Mouse (Mus musculus) heart, adult 18-20 months (tissue): ENCODE data around the gene Gm9045. TPM values are rescaled to one million over a fixed set of nuclear protein-coding genes. Genes with fewer than 3 reads are reported as not detected.
A peak's percentile ranks its signal among the peaks of the same experiment; 100 is the strongest.
"Not testable (repeated sequence)": the region's sequence is repeated elsewhere in the genome, so short reads cannot be mapped to it uniquely, and the experiment has no call there.

Source experiments
- DNase-seq, 2 experiments: peaks; one replicate each; pipeline ENCODE4 v3.0.0; 2021 to 2022; ENCODE audit warnings: mixed read lengths in 1 of 2
- long read RNA-seq, 2 experiments: library from polyadenylated mRNA; stranded (forward); transcript quantifications; one replicate each; pipeline ENCODE4 v2.0.0; 2021
- total RNA-seq, 2 experiments: library from RNA; stranded (reverse); gene quantifications; 2 replicates each; pipeline ENCODE4 v1.2.3; 2021

Gene Gm9045
- not detected for total RNA-seq
- long read RNA-seq, experiment 1: 0 reads
- long read RNA-seq, experiment 2: 0 reads

DNA sequence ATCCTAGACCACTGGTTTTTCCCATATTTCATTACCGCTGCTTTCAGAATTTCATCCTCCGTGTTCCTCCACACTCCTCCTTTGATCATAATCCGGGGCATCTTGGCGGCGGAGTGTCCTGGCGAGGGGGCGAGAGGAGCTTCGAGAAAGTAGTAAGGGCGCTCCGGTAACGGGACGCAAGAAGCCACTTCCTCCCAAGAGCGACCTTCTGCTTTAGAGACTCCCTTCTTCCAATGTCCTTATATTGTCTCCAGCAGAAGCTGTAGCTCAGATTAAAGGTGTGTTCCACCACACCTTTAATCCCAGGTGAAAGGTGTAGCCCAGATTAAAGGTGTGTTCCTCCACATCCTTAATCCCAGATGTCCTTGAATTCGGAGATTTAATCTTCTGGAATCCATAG, at the start of gene Gm9045:
Gene Gm9045, minus strand, starts transcription at position 101 of the 400 bp plus-strand sequence.
- DNase-seq: not testable (repeated sequence)

DNA sequence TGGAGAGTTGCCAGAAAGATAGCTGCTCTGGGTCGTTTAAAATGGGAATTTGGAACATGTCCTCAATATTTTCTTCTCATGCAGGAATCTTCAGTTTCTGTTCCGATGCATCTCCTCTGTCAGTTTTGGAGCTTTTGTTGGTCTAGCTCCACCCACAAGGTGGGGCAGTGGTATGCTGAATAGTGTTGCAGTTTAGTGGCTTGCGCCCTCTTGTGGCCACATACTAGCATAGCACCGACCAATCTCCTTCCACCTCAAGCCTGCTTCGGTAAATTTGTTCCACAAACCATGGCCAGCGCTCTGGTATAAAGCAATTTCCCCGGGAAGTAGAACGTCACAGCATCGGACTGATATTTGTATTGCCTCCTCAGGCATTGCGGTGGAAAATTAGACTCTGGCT, 32.8 kb upstream of the Gm9045 start:
- peak; percentile 75 to 80 for DNase-seq

DNA sequence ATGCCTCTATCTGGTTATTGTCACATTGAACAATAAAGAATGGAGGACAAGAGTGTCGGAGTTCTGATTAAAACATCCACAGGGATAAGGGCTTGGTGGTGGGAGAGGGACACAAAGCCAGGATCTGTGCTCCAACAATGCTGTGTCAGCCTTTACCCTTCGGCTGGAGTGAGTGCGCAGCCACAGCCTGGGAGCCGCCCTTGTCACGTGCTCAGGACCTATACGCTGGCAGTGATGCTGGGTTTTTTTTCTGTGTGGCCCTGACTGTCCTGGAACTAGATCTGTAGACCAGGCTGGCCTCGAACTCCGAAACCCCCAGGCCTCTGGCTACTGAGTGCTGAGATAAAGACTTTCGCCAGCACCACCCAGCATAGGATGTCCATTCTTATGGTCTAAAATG, 31.9 kb upstream of the Gm9045 start:
- DNase-seq: no peak

DNA sequence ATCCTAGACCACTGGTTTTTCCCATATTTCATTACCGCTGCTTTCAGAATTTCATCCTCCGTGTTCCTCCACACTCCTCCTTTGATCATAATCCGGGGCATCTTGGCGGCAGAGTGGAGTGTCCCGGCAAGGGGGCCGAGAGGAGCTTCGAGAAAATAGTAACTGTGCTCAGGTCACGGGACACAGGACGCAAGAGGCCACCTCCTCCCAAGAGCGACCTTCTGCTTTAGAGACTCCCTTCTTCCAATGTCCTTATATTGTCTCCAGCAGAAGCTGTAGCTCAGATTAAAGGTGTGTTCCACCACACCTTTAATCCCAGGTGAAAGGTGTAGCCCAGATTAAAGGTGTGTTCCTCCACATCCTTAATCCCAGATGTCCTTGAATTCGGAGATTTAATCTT, 16.4 kb upstream of the Gm9045 start, which contains the start of gene Gm9049:
Gene Gm9049, minus strand, starts transcription at position 101 of the 400 bp plus-strand sequence.
- not testable (repeated sequence) for DNase-seq

DNA sequence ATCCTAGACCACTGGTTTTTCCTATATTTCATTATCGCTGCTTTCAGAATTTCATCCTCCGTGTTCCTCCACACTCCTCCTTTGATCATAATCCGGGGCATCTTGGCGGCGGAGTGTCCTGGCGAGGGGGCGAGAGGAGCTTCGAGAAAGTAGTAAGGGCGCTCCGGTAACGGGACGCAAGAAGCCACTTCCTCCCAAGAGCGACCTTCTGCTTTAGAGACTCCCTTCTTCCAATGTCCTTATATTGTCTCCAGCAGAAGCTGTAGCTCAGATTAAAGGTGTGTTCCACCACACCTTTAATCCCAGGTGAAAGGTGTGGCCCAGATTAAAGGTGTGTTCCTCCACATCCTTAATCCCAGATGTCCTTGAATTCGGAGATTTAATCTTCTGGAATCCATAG, 10.9 kb upstream of the Gm9045 start, which contains the start of gene Gm9048:
Gene Gm9048, minus strand, starts transcription at position 101 of the 400 bp plus-strand sequence.
- not testable (repeated sequence) for DNase-seq

DNA sequence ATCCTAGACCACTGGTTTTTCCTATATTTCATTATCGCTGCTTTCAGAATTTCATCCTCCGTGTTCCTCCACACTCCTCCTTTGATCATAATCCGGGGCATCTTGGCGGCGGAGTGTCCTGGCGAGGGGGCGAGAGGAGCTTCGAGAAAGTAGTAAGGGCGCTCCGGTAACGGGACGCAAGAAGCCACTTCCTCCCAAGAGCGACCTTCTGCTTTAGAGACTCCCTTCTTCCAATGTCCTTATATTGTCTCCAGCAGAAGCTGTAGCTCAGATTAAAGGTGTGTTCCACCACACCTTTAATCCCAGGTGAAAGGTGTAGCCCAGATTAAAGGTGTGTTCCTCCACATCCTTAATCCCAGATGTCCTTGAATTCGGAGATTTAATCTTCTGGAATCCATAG, 5.5 kb upstream of the Gm9045 start, which contains the start of gene Gm9046:
Gene Gm9046, minus strand, starts transcription at position 101 of the 400 bp plus-strand sequence.
- DNase-seq: not testable (repeated sequence)

DNA sequence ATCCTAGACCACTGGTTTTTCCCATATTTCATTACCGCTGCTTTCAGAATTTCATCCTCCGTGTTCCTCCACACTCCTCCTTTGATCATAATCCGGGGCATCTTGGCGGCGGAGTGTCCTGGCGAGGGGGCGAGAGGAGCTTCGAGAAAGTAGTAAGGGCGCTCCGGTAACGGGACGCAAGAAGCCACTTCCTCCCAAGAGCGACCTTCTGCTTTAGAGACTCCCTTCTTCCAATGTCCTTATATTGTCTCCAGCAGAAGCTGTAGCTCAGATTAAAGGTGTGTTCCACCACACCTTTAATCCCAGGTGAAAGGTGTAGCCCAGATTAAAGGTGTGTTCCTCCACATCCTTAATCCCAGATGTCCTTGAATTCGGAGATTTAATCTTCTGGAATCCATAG, 5.3 kb downstream of the Gm9045 start, which contains the start of gene Gm9044:
Gene Gm9044, minus strand, starts transcription at position 101 of the 400 bp plus-strand sequence.
- DNase-seq: not testable (repeated sequence)

DNA sequence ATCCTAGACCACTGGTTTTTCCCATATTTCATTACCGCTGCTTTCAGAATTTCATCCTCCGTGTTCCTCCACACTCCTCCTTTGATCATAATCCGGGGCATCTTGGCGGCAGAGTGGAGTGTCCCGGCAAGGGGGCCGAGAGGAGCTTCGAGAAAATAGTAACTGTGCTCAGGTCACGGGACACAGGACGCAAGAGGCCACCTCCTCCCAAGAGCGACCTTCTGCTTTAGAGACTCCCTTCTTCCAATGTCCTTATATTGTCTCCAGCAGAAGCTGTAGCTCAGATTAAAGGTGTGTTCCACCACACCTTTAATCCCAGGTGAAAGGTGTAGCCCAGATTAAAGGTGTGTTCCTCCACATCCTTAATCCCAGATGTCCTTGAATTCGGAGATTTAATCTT, 10.8 kb downstream of the Gm9045 start, which contains the start of gene Gm9040:
Gene Gm9040, minus strand, starts transcription at position 101 of the 400 bp plus-strand sequence.
- DNase-seq: not testable (repeated sequence)

DNA sequence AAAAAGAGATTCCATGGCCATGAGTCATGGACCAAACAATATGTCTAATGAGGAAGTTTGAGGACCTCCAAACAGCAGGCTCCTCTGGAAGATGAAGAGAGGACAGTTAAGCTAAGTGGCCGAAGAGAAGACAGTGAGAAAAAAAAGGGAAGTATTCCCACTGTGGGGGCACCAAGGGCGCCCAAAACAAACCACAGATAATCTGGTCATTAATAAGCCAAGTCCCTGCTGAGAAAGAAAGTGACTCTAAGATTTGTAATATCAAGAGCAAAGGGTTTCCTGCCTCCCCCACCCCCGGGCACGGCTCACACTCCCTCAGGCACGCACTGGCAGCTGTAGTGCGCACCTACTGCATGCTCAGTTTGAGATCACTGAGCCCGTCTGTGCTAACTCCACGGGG, 18.6 kb downstream of the Gm9045 start:
- peak in 1 of 2 experiments; percentile 5 for DNase-seq

DNA sequence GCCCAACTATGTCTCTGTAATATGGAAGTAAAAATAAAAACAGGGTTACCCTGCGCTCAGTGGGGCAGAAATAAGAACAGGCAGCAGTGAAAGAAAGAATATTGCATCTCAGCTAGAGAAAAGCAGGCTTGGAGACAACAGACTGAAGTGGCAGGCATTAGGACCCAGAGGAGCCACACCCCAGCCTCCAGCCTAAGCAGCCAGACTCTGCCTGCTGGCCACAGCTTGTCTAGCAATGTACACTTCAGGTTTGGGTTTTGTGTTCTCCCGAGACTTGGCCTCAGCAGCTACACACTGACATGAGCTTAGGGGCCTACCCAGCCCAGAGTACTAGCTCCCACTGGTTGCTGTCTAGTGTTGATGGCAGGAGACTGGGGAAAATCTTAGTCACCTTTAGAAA, 35.5 kb downstream of the Gm9045 start:
- DNase-seq: not testable (repeated sequence)

DNA sequence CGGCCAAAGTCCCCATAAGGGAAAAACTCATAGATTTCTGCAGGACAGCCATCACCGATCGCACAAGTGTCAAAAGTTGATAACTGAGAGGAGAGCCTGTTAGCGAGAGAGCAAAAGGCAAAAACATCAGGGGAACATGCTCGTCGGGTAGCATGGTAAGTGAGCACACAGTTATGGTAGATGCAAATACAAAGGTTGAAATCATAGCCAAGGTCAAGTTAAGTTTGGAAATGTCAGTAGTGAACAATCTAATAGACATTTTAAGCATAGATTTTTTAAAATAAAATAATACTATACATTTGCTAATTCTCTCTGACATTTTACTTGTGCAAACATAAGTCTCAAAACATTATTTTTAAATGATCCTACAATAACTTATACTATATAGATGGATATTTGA, 42.7 kb downstream of the Gm9045 start, which contains the start of gene Iltifb:
Gene Iltifb, minus strand, starts transcription at position 101 of the 400 bp plus-strand sequence.
- no peak for DNase-seq

Other genes starting within 250 kb of the Gm9045 start
- gene Mdm1, start 196.0 kb downstream of the Gm9045 start, total RNA-seq: 1 to 10 TPM; 4.3 to 5.2 TPM
- not detected for gene Il22, start 132.9 kb downstream of the Gm9045 start, total RNA-seq
- gene Gm32717, start 97.1 kb downstream of the Gm9045 start, total RNA-seq: under 1 TPM; 0.35 to 0.59 TPM
- under 1 TPM; 0.35 to 0.59 TPM for gene Gm32802, start 79.1 kb downstream of the Gm9045 start, total RNA-seq
- not detected for gene Iltifb, start 42.8 kb downstream of the Gm9045 start, total RNA-seq
- gene Gm9040, start 10.9 kb downstream of the Gm9045 start, total RNA-seq: not detected
- gene Gm9044, start 5.4 kb downstream of the Gm9045 start, total RNA-seq: not detected
- not detected for gene Gm9046, start 5.4 kb upstream of the Gm9045 start, total RNA-seq
- gene Gm9048, start 10.8 kb upstream of the Gm9045 start, total RNA-seq: not detected
- not detected for gene Gm9049, start 16.3 kb upstream of the Gm9045 start, total RNA-seq
- not detected for gene Ifng, start 103.2 kb upstream of the Gm9045 start, total RNA-seq